Mouse (Mus musculus): ENCODE measurements around the gene Il17d.
A peak's percentile ranks its signal among the peaks of the same experiment; 100 is the strongest.

The Il17d gene

DNA sequence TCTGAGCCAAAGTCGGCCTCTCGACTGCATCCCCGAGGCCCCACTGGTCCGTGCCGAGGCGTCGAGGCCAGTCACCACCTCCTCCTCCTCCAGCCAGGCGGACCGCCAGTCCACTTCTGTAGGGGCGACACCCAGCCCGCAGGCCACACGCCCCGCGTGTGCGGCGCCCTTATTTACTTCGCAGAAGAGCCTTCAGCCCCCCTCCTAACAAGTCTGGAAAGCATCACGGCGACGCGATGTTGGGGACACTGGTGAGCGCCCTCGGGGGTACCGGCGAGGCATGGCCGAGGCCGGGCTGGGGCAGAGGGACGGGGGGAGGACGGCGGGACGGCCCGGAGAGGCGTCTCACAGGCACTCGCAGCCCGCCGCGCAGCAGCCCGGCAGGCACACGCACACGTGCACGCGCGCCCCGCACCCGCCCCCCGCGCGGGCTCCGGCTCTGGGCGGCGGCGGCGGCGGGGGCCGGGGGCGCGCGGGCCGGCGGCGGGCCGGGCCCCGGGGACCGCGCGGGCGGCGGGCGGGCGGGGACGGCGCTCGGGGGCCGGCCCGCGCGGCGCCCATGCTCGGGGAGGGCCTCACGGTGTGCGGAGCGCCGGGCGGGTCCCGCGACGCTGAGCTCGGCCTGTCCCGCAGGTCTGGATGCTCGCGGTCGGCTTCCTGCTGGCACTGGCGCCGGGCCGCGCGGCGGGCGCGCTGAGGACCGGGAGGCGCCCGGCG, at the start of gene Il17d:
Il17d (plus strand) TSS at position 107 of the 717 bp plus-strand sequence.
- no peak for DNase-seq (ENCODE audit: low spot score)

GRCm38 (mm10) chr14:57475057-57475456, 49.5 kb upstream of the Il17d start:
- peak; percentile 62 for DNase-seq (ENCODE audit: low spot score)

GRCm38 (mm10) chr14:57482262-57482661, 42.3 kb upstream of the Il17d start:
- DNase-seq (ENCODE audit: low spot score): no peak

DNA sequence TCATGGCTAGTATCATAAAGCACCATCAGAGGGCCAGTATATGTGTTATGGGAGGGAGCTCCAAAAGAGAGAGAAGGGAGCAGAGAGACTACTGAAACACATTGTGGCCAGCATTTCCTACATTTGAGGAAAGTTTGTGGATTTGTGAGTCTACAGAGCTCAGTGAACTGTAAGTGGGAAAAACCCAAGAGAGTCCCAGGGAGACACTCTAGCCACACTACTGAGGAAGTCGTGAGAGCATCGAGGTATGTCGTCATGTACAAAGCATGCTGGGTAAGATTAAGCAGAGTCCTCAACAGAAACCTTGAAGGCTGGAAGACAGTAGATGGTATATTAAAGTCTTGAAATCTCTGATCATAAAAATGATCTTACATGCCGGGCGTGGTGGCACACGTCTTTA, 40.4 kb upstream of the Il17d start:
- no peak for DNase-seq (ENCODE audit: low spot score)

GRCm38 (mm10) chr14:57489696-57490095, 34.9 kb upstream of the Il17d start:
- DNase-seq (ENCODE audit: low spot score): no peak

GRCm38 (mm10) chr14:57493840-57494239, 30.7 kb upstream of the Il17d start:
- no peak for DNase-seq (ENCODE audit: low spot score)

- DNase-seq (ENCODE audit: low spot score): no peak
Measured at GRCm38 (mm10) chr14:57503729-57504128, 20.8 kb upstream of the Il17d start.

DNA sequence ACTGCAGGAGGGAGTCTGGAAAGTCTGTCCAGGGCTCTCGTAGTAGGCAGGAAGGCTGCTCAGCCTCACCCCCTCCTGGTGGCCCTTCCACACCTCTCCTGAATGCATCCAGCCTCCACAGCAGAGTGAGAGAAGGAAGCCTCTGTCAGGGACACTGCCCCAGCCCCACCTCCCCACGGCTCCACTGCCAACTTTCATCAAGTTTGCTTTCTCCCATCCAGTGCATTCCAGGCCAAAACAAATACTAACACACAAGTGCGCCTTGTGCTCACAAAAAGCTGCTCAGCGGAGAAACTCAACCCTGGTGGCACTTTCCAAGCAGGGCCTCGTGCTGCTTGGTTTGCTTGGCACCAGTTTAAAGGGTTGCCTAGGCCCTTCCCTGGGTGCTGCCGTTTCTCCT, 15.0 kb upstream of the Il17d start:
- peak; percentile 20 for DNase-seq (ENCODE audit: low spot score)

GRCm38 (mm10) chr14:57515156-57515762, 9.3 kb upstream of the Il17d start:
- DNase-seq (ENCODE audit: low spot score): no peak

- DNase-seq (ENCODE audit: low spot score): no peak
Measured at GRCm38 (mm10) chr14:57517001-57517400, 7.6 kb upstream of the Il17d start.

DNA sequence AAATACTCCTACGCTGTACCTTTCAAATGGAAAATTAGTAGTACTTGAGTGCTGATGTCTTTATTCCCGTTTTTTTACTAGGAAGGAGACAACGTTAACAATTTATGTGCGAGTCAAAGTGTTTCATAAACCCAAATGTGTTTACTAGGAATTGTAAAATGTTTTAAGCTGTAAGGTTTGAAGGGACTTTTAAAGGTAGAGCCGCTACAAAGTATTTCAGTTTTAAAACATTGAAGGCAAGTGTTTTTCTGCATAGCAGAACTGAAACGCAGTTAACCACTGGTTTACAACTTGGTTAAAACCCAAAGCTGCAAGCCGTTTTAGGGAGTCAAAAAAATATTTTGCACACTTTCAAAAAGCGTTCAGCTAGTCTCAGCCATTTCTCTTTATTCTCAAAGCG, 815 bp upstream of the Il17d start:
- no peak for DNase-seq (ENCODE audit: low spot score)

GRCm38 (mm10) chr14:57525388-57526049, 942 bp downstream of the Il17d start:
- peak; percentile 75 for DNase-seq (ENCODE audit: low spot score)

DNA sequence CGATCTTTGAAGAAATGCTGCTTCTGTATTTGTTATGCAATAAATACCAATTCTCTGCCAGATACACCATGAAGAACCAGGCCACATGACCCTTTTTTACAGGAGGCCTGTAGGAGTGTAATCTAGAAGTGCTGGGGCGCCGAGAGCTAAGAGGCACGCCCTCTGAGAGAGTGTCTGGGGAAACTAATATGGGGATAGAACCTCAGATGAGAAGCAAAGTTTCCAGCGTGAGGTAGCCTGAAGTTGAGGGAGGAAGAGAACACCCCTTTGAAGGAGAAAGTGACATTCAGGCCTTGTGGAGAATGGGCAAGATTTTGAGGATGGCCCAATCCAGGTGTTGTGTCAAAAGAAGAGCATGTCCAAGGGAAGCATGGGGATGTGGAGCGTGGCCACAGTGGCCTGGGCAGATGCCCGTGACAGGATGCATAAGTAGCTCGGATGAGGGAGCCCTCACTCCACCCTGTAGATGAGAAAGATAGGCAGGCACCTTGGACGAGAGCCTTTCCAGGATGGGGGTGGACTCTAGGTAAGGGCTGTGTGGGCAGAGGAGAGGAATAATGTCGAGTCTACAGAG, 1.6 kb downstream of the Il17d start:
- DNase-seq (ENCODE audit: low spot score): no peak

DNA sequence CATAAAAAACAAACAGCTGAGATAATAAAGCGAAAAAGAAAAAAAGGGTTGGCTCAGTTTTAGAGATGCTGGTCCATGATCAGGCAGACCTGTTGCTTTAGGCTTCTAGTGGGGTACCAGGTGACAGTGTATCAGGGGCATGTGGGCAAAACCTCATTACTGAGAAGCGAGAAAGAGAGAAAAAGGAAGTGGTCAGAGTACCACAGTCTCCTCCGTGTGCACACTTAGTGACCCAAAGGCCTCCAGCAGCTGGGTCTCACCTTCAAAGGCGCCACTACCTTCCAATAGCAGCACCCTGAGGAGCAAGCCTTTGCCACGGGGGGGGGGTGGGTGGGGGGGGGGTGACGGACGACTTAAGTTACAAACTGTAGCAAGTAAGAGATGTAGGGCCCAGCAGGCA, 2.5 kb downstream of the Il17d start:
- DNase-seq (ENCODE audit: low spot score): no peak

- DNase-seq (ENCODE audit: low spot score): no peak
Measured at GRCm38 (mm10) chr14:57527598-57527997, 3.0 kb downstream of the Il17d start.

- DNase-seq (ENCODE audit: low spot score): peak; percentile 57
Measured at GRCm38 (mm10) chr14:57529086-57529785, 4.7 kb downstream of the Il17d start.

DNA sequence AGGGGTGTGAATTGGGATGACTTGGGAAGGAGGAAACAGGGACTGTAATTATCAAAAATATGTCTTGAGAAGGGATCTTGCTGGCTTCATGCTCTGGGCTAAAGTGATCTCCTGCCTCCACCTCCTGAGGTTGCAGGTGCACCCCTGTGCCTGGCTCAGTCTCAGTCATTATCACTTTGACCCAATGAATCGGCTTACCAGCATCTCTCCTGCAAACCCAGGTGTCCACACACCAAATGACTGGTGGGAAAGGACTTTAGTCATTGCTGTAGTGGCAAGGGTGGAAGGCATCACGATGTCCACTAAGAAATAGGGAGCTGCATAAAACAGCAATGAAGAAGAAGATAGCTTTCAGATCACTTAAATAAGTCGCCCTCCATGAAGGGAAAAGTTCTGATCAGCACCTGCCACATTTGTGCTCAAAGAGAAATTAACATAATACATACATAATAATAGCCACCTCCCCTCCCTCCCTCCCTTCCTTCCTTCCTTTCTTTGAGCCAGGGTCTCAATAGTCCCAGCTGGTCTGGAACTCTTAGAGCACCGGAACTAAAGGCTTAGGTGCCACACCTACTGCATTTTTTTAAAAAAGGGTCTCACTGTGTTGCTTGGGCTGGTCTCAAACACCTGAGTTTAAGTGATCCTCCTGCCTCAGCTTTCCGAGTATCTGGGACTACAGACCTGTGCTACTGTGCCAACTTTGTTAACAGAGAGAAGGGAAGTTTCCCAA, 5.4 kb downstream of the Il17d start:
- DNase-seq (ENCODE audit: low spot score): no peak

DNA sequence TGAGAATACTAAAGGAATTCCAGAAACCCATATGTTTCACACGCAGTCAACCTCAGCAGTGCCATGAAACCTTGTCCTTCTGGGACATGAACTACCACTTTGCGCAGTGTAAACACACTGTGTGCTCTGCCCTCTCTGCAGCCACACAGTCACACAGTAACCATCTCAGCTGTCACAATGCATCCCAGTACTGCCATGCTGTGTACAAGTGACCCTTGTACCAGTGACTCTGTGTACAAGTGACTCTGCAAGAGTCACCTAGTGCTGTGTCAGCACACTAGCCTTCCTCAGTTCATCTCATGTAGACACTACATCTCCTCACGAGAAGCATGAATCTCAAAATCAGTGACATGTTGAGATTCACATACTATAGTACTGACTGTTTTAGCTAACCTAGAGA, 8.0 kb downstream of the Il17d start:
- no peak for DNase-seq (ENCODE audit: low spot score)

GRCm38 (mm10) chr14:57533214-57533613, 8.6 kb downstream of the Il17d start:
- peak; percentile 61 for DNase-seq (ENCODE audit: low spot score)

- no peak for DNase-seq (ENCODE audit: low spot score)
Measured at GRCm38 (mm10) chr14:57533841-57534240, 9.3 kb downstream of the Il17d start.

DNA sequence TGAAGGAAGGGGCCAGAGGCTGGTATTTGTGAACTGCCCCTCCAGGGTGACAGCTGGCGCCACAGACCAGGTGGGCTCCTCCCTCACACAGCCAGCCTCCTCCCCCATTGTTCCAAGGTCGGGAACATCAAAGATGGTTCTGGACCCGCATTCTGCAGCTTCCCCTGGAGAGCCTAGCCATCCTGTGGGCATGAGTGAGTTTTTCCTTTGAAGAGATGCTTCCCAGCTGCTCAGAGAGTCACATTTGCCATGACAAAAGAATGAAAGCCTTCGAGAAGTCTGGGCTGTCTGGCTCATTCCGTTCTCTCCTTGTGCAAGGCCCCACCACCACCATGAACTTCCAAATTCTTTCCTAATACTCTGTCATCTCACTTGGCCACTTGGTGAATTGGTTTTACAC, 9.8 kb downstream of the Il17d start:
- DNase-seq (ENCODE audit: low spot score): no peak

DNA sequence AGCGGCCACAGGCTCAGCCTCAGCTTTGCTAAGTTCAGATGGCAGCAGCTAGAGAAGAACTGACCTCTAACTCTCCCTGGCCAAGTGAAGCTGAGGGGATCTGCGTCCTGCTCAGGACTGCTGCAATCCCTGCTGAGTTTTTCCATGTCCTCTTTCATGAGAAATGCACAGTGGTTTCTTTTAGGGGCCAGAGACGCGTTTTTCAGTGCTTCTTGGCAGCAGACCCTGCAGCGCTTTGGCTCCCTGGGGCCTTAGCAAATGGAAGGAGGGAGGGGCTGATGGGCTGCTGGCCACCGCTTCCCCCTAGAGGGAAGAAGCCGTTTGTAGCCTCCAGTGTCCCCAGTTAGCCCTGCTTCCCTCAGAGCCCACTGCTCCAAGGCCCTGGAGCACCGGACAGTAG, 10.4 kb downstream of the Il17d start:
- no peak for DNase-seq (ENCODE audit: low spot score)
